Mouse (Mus musculus): ENCODE measurements around the gene Gbp9. TPM values are rescaled to one million over a fixed set of nuclear protein-coding genes. Genes with fewer than 3 reads are reported as not detected.
A peak's percentile ranks its signal among the peaks of the same experiment; 100 is the strongest.
"Not testable (repeated sequence)": the region's sequence is repeated elsewhere in the genome, so short reads cannot be mapped to it uniquely, and the experiment has no call there.

The Gbp9 gene
- total RNA-seq (2021) = 1 to 10 TPM; 1.9 to 2.6 TPM

- DNase-seq (ENCODE audit: low spot score in 2 of 2); intact Hi-C loops (cut with DNase I): not testable (repeated sequence)
These were observed at the start of gene Gbp9, which contains the start of the genes Gbp8 and Gbp4 for GRCm38 (mm10) chr5:105139409-105140088. Gene Gbp9 (minus strand): TSS chr5:105139539. Gene Gbp8 (minus strand): TSS chr5:105139540. Gene Gbp4 (minus strand): TSS chr5:105139586.

- intact Hi-C loops (cut with DNase I) = no loop called here
- no peak for DNase-seq (ENCODE audit: low spot score in 2 of 2)
These were observed 42.1 kb upstream of the Gbp9 start for GRCm38 (mm10) chr5:105181446-105181845.

GRCm38 (mm10) chr5:105156582-105156981 lies 17.2 kb upstream of the Gbp9 start:
- intact Hi-C loops (cut with DNase I) = loop anchor here (5.0 kb wide), 1 partner anchor 169 kb away; no protein-coding TSS in a partner anchor
- no peak for DNase-seq (ENCODE audit: low spot score in 2 of 2)

- peak in 1 of 2 experiments; percentile 6 for DNase-seq (ENCODE audit: low spot score in 2 of 2)
- intact Hi-C loops (cut with DNase I) = no loop called here
These were observed 14.7 kb upstream of the Gbp9 start for GRCm38 (mm10) chr5:105154049-105154448.

GRCm38 (mm10) chr5:105148062-105148461 lies 8.7 kb upstream of the Gbp9 start:
- intact Hi-C loops (cut with DNase I); DNase-seq (ENCODE audit: low spot score in 2 of 2): not testable (repeated sequence)

- no peak for DNase-seq (ENCODE audit: low spot score in 2 of 2)
- intact Hi-C loops (cut with DNase I) = no loop called here
These were observed 7.1 kb upstream of the Gbp9 start for GRCm38 (mm10) chr5:105146447-105146846.

GRCm38 (mm10) chr5:105145731-105146130 lies 6.4 kb upstream of the Gbp9 start:
- DNase-seq (ENCODE audit: low spot score in 2 of 2); intact Hi-C loops (cut with DNase I): not testable (repeated sequence)

GRCm38 (mm10) chr5:105140089-105140810 lies 911 bp upstream of the Gbp9 start:
- DNase-seq (ENCODE audit: low spot score in 2 of 2); intact Hi-C loops (cut with DNase I): not testable (repeated sequence)

GRCm38 (mm10) chr5:105138906-105139305 lies 433 bp downstream of the Gbp9 start:
- DNase-seq (ENCODE audit: low spot score in 2 of 2) = no peak
- intact Hi-C loops (cut with DNase I) = no loop called here

- DNase-seq (ENCODE audit: low spot score in 2 of 2); intact Hi-C loops (cut with DNase I): not testable (repeated sequence)
These were observed 2.5 kb downstream of the Gbp9 start for GRCm38 (mm10) chr5:105136706-105137304.

GRCm38 (mm10) chr5:105121731-105122130 lies 17.6 kb downstream of the Gbp9 start:
- DNase-seq (ENCODE audit: low spot score in 2 of 2) = peak; percentile 12 to 61
- intact Hi-C loops (cut with DNase I) = not testable (repeated sequence)

- intact Hi-C loops (cut with DNase I) = no loop called here
- no peak for DNase-seq (ENCODE audit: low spot score in 2 of 2)
These were observed 23.6 kb downstream of the Gbp9 start for GRCm38 (mm10) chr5:105115740-105116139.

- intact Hi-C loops (cut with DNase I) = no loop called here
- no peak for DNase-seq (ENCODE audit: low spot score in 2 of 2)
These were observed 24.6 kb downstream of the Gbp9 start for GRCm38 (mm10) chr5:105114696-105115095.

GRCm38 (mm10) chr5:105113656-105114055 lies 25.7 kb downstream of the Gbp9 start:
- intact Hi-C loops (cut with DNase I) = no loop called here

GRCm38 (mm10) chr5:105110271-105110852 lies 29.0 kb downstream of the Gbp9 start:
- DNase-seq (ENCODE audit: low spot score in 2 of 2) = peak in 1 of 2 experiments; percentile 10
- intact Hi-C loops (cut with DNase I) = not testable (repeated sequence)

More at GRCm38 (mm10) chr5:105113656-105114055, 25.7 kb downstream of the Gbp9 start:
- DNase-seq (ENCODE audit: low spot score in 2 of 2) = no peak

GRCm38 (mm10) chr5:105109775-105110174 lies 29.6 kb downstream of the Gbp9 start:
- intact Hi-C loops (cut with DNase I); DNase-seq (ENCODE audit: low spot score in 2 of 2): not testable (repeated sequence)

- intact Hi-C loops (cut with DNase I); DNase-seq (ENCODE audit: low spot score in 2 of 2): not testable (repeated sequence)
These were observed 33.6 kb downstream of the Gbp9 start for GRCm38 (mm10) chr5:105105689-105106088.

- intact Hi-C loops (cut with DNase I) = no loop called here
- no peak for DNase-seq (ENCODE audit: low spot score in 2 of 2)
These were observed 57.4 kb downstream of the Gbp9 start for GRCm38 (mm10) chr5:105081900-105082299.

- intact Hi-C loops (cut with DNase I); DNase-seq (ENCODE audit: low spot score in 2 of 2): not testable (repeated sequence)
These were observed 71.0 kb downstream of the Gbp9 start for GRCm38 (mm10) chr5:105068356-105068755.

- DNase-seq (ENCODE audit: low spot score in 2 of 2); intact Hi-C loops (cut with DNase I): not testable (repeated sequence)
These were observed 74.9 kb downstream of the Gbp9 start for GRCm38 (mm10) chr5:105064443-105064842.

All from left cerebral cortex, postnatal 25 days (tissue).